Mouse (Mus musculus) G1E (cell line): ENCODE measurements at regions not wholly inside any gene's neighbourhood (a gene's known extent, or its start where the extent isn't known, plus 50 kb on each side); places are given as distances from the start of the nearest gene placed in this dataset.

Experiments used
- CTCF ChIP-seq: IDR thresholded peaks from 2 replicates; pipeline ENCODE4 v1.5.1; 2012; ENCODE audit warnings: low read depth, low read length, inconsistent platforms, mixed read lengths
- POLR2AphosphoS5 ChIP-seq: IDR thresholded peaks from 2 replicates; pipeline ENCODE4 v1.6.1; 2012; ENCODE audit warnings: low read depth, low read length, inconsistent platforms; ENCODE audit not compliant: insufficient replicate concordance

- TF ChIP-seq CTCF, result no peak
- no peak for TF ChIP-seq POLR2AphosphoS5
These were observed 89.1 kb downstream of the Edn1 start for GRCm38 (mm10) chr13:42390389-42390788.
